Mouse (Mus musculus) lung, embryonic 15.5 days (tissue): Measurements from ENCODE around the gene Sprn. TPM values are rescaled to one million over a fixed set of nuclear protein-coding genes. Genes with fewer than 3 reads are reported as not detected.
A peak's percentile ranks its signal among the peaks of the same experiment; 100 is the strongest.

Experiments
- ATAC-seq: fragments of 200-750 bp; cut with Nextera tagmentation; 2 replicates; pipeline ENCODE4 v1.8.0; 2017; ENCODE audit warnings: moderate number of reproducible peaks, borderline replicate concordance; ENCODE audit not compliant: low FRiP score, low TSS enrichment; ENCODE audit errors: extremely low read depth
- H3K27ac ChIP-seq: fragments of 300-500 bp; sonication (generic); 2 replicates; pipeline ENCODE4 v1.5.1; 2015; ENCODE audit warnings: moderate library complexity, mild to moderate bottlenecking, inconsistent platforms
- H3K27me3 ChIP-seq: fragments of 300-500 bp; sonication (generic); 2 replicates; pipeline ENCODE4 v1.6.1; 2015; ENCODE audit warnings: inconsistent platforms
- H3K36me3 ChIP-seq: fragments of 300-500 bp; sonication (generic); 2 replicates; pipeline ENCODE4 v1.6.1; 2015; ENCODE audit warnings: inconsistent platforms
- H3K4me1 ChIP-seq: fragments of 300-500 bp; sonication (generic); 2 replicates; pipeline ENCODE4 v1.6.1; 2015; ENCODE audit warnings: inconsistent platforms
- H3K4me2 ChIP-seq: fragments of 300-500 bp; sonication (generic); 2 replicates; pipeline ENCODE4 v1.6.1; 2015; ENCODE audit warnings: inconsistent platforms, mild to moderate bottlenecking, moderate library complexity
- H3K4me3 ChIP-seq: fragments of 300-500 bp; sonication (generic); 2 replicates; pipeline ENCODE4 v1.5.1; 2015; ENCODE audit warnings: mild to moderate bottlenecking, inconsistent platforms
- H3K9ac ChIP-seq: fragments of 300-500 bp; sonication (generic); 2 replicates; pipeline ENCODE4 v1.6.1; 2015; ENCODE audit warnings: inconsistent platforms
- H3K9me3 ChIP-seq: fragments of 300-500 bp; sonication (generic); 2 replicates; pipeline ENCODE4 v1.6.1; 2016; ENCODE audit warnings: inconsistent platforms
- WGBS: fragments of 180-500 bp; shearing (Covaris S2); methylation state at CpG from one replicate; pipeline ENCODE4 v1.1.7; 2015; 5-methylcytosine and 5-hydroxymethylcytosine counted together
- polyA plus RNA-seq: library from polyadenylated mRNA; unstranded; fragments of >200 nt; fragmentation: Nextera tagmentation; extraction: Ambion mirVana; gene quantifications from 2 replicates; pipeline ENCODE4 v1.2.1, GENCODE M21; 2015

The Sprn gene
- polyA plus RNA-seq, 1 experiment from 2014 or later = 0.27 TPM

- no peaks in the 10 kb centered on the region for H3K4me1 ChIP-seq
- H3K9ac ChIP-seq = no peak overlapping the region
- H3K9me3 ChIP-seq = no peaks in the 10 kb centered on the region
- H3K36me3 ChIP-seq = no peaks in the 10 kb centered on the region
- H3K4me3 ChIP-seq = no peak overlapping the region
- 75% methylated on average over 2 of the region's 2 CpGs for WGBS
- no peaks in the 10 kb centered on the region for H3K27me3 ChIP-seq
- H3K27ac ChIP-seq = no peak overlapping the region
- H3K4me2 ChIP-seq = no peak overlapping the region
- no peak for ATAC-seq
Observed at GRCm38 (mm10) chr7:140180692-140181091, 26.0 kb upstream of the Sprn start.

- no peak for ATAC-seq
- Histone ChIP-seq H3K36me3 (no peaks in the 10 kb centered on the region), H3K27ac (no peak overlapping the region), H3K4me2 (no peak overlapping the region), H3K4me3 (no peak overlapping the region), H3K9ac (no peak overlapping the region), H3K4me1 (no peaks in the 10 kb centered on the region), H3K27me3 (no peaks in the 10 kb centered on the region), H3K9me3 (no peaks in the 10 kb centered on the region)
- WGBS = 83% methylated on average over 2 of the region's 2 CpGs
Observed at GRCm38 (mm10) chr7:140179176-140179575, 24.5 kb upstream of the Sprn start.

GRCm38 (mm10) chr7:140172936-140173335, 18.3 kb upstream of the Sprn start, which contains the start of gene Olfr523:
Olfr523 (plus strand) TSS chr7:140173217.
- Histone ChIP-seq H3K9ac (no peak within 1 kb of the TSS), H3K9me3 (no peaks in the 10 kb centered on the region), H3K4me1 (no peaks in the 10 kb centered on the region), H3K4me3 (no peak within 1 kb of the TSS), H3K4me2 (no peak within 1 kb of the TSS), H3K36me3 (no peaks in the 10 kb centered on the region), H3K27ac (no peak within 1 kb of the TSS), H3K27me3 (no peaks in the 10 kb centered on the region)
- 50% methylated on average over 1 of the region's 1 CpGs for WGBS
- no peak for ATAC-seq

GRCm38 (mm10) chr7:140170863-140171262, 16.2 kb upstream of the Sprn start:
- no peak overlapping the region for H3K27ac ChIP-seq
- no peaks in the 10 kb centered on the region for H3K4me1 ChIP-seq
- no peak for ATAC-seq
- no peaks in the 10 kb centered on the region for H3K36me3 ChIP-seq
- no peak overlapping the region for H3K4me2 ChIP-seq
- no peak overlapping the region for H3K4me3 ChIP-seq
- WGBS = 84% methylated on average over 3 of the region's 3 CpGs
- H3K9ac ChIP-seq = no peak overlapping the region
- H3K27me3 ChIP-seq = no peaks in the 10 kb centered on the region
- no peaks in the 10 kb centered on the region for H3K9me3 ChIP-seq

GRCm38 (mm10) chr7:140169386-140169785, 14.7 kb upstream of the Sprn start:
- Histone ChIP-seq H3K27ac (no peak overlapping the region), H3K4me2 (no peak overlapping the region), H3K4me1 (no peaks in the 10 kb centered on the region), H3K36me3 (no peaks in the 10 kb centered on the region), H3K9ac (no peak overlapping the region), H3K9me3 (no peaks in the 10 kb centered on the region), H3K27me3 (no peaks in the 10 kb centered on the region), H3K4me3 (no peak overlapping the region)
- ATAC-seq = no peak
- 52% methylated on average over 4 of the region's 4 CpGs for WGBS

- Histone ChIP-seq H3K36me3 (no peaks in the 10 kb centered on the region), H3K9me3 (no peaks in the 10 kb centered on the region), H3K4me1 (no peaks in the 10 kb centered on the region), H3K4me2 (no peak overlapping the region), H3K9ac (no peak overlapping the region), H3K4me3 (no peak overlapping the region), H3K27ac (no peak overlapping the region), H3K27me3 (no peaks in the 10 kb centered on the region)
- 67% methylated on average over 1 of the region's 1 CpGs for WGBS
- no peak for ATAC-seq
Observed at GRCm38 (mm10) chr7:140167950-140168349, 13.3 kb upstream of the Sprn start.

GRCm38 (mm10) chr7:140164664-140165063, 10.0 kb upstream of the Sprn start, which contains the start of gene Olfr522:
Olfr522 (minus strand) TSS chr7:140164764.
- H3K9me3 ChIP-seq = no peaks in the 10 kb centered on the region
- ATAC-seq = no peak
- H3K27ac ChIP-seq = no peak within 1 kb of the TSS
- no peak within 1 kb of the TSS for H3K9ac ChIP-seq
- no peaks in the 10 kb centered on the region for H3K36me3 ChIP-seq
- H3K4me3 ChIP-seq = no peak within 1 kb of the TSS
- no peak within 1 kb of the TSS for H3K4me2 ChIP-seq
- 67% methylated on average over 7 of the region's 7 CpGs for whole genome bisulfite sequencing
- no peaks in the 10 kb centered on the region for H3K27me3 ChIP-seq
- no peaks in the 10 kb centered on the region for H3K4me1 ChIP-seq

GRCm38 (mm10) chr7:140160363-140160762, 5.7 kb upstream of the Sprn start:
- H3K27me3 ChIP-seq = peaks cover 6% of the 10 kb centered on the region
- WGBS = 78% methylated on average over 3 of the region's 3 CpGs
- no peaks in the 10 kb centered on the region for H3K4me1 ChIP-seq
- no peaks in the 10 kb centered on the region for H3K9me3 ChIP-seq
- no peak for ATAC-seq
- no peaks in the 10 kb centered on the region for H3K36me3 ChIP-seq
- no peak overlapping the region for H3K4me2 ChIP-seq
- no peak overlapping the region for H3K9ac ChIP-seq
- H3K27ac ChIP-seq = no peak overlapping the region
- no peak overlapping the region for H3K4me3 ChIP-seq

GRCm38 (mm10) chr7:140153829-140154217, 854 bp downstream of the Sprn start:
- 42% methylated on average over 4 of the region's 4 CpGs for WGBS
- H3K27ac ChIP-seq = no peak overlapping the region
- peaks cover 44% of the 10 kb centered on the region for H3K27me3 ChIP-seq
- peak overlapping the region; percentile 42; the same call in 1 of the 2 replicates for H3K4me2 ChIP-seq
- peaks cover 6% of the 10 kb centered on the region; the same call in 1 of the 2 replicates for H3K4me1 ChIP-seq
- ATAC-seq = no peak
- no peaks in the 10 kb centered on the region for H3K9me3 ChIP-seq
- H3K36me3 ChIP-seq = no peaks in the 10 kb centered on the region
- no peak overlapping the region for H3K9ac ChIP-seq
- no peak overlapping the region for H3K4me3 ChIP-seq

GRCm38 (mm10) chr7:140153383-140153782, 1.3 kb downstream of the Sprn start:
- peaks cover 6% of the 10 kb centered on the region; the same call in 1 of the 2 replicates for H3K4me1 ChIP-seq
- H3K4me2 ChIP-seq = peak overlapping the region; percentile 48
- no peaks in the 10 kb centered on the region for H3K9me3 ChIP-seq
- peak overlapping the region; percentile 21; the same call in 1 of the 2 replicates for H3K4me3 ChIP-seq
- H3K27me3 ChIP-seq = peaks cover 44% of the 10 kb centered on the region
- H3K9ac ChIP-seq = no peak overlapping the region
- no peak overlapping the region for H3K27ac ChIP-seq
- ATAC-seq = peak; percentile 39; the same call in 1 of the 2 replicates
- H3K36me3 ChIP-seq = no peaks in the 10 kb centered on the region
- WGBS = 3% methylated on average over 28 of the region's 28 CpGs

GRCm38 (mm10) chr7:140144550-140144949, 10.1 kb downstream of the Sprn start:
- H3K36me3 ChIP-seq = no peaks in the 10 kb centered on the region
- H3K27ac ChIP-seq = no peak overlapping the region
- no peaks in the 10 kb centered on the region for H3K4me1 ChIP-seq
- 67% methylated on average over 4 of the region's 4 CpGs for WGBS
- H3K4me3 ChIP-seq = no peak overlapping the region
- H3K4me2 ChIP-seq = no peak overlapping the region
- no peak overlapping the region for H3K9ac ChIP-seq
- no peak for ATAC-seq
- H3K9me3 ChIP-seq = no peaks in the 10 kb centered on the region
- no peaks in the 10 kb centered on the region for H3K27me3 ChIP-seq

- Histone ChIP-seq H3K36me3 (no peaks in the 10 kb centered on the region), H3K27me3 (no peaks in the 10 kb centered on the region), H3K9me3 (no peaks in the 10 kb centered on the region), H3K4me3 (no peak overlapping the region), H3K9ac (no peak overlapping the region), H3K4me2 (no peak overlapping the region), H3K27ac (no peak overlapping the region), H3K4me1 (peaks cover 4% of the 10 kb centered on the region)
- no peak for ATAC-seq
- 4% methylated on average over 14 of the region's 14 CpGs for WGBS
Observed at GRCm38 (mm10) chr7:140141350-140141749, 13.3 kb downstream of the Sprn start.

- H3K4me3 ChIP-seq = peak overlapping the region; percentile 72
- H3K9me3 ChIP-seq = no peaks in the 10 kb centered on the region
- no peaks in the 10 kb centered on the region for H3K27me3 ChIP-seq
- H3K36me3 ChIP-seq = no peaks in the 10 kb centered on the region
- H3K4me2 ChIP-seq = peak overlapping the region; percentile 80
- peaks cover 4% of the 10 kb centered on the region for H3K4me1 ChIP-seq
- ATAC-seq = no peak
- peak overlapping the region; percentile 89 for H3K9ac ChIP-seq
- H3K27ac ChIP-seq = 0 out of 2 replicates have a peak overlapping the region, but pooled peaks have one; percentile 62
- 0% methylated on average over 8 of the region's 8 CpGs for WGBS
Observed at GRCm38 (mm10) chr7:140138021-140138310, 16.7 kb downstream of the Sprn start.
